Mouse (Mus musculus) lung, postnatal 0 days (tissue): ENCODE results near the gene Ptgir. TPM values are rescaled to one million over a fixed set of nuclear protein-coding genes. Genes with fewer than 3 reads are reported as not detected.

Experiments
- ATAC-seq: fragments of 200-750 bp; cut with Nextera tagmentation; 2 replicates; pipeline ENCODE4 v1.8.0; 2017; ENCODE audit warnings: moderate library complexity
- DNase-seq: peaks from one replicate; pipeline ENCODE4 v3.0.0-alpha.2; 2016; ENCODE audit warnings: low spot score
- H3K27ac ChIP-seq: fragments of 300-500 bp; sonication (generic); 2 replicates; pipeline ENCODE4 v1.5.1; 2014; ENCODE audit warnings: antibody characterized with exemption, mild to moderate bottlenecking, low read length, mixed read lengths
- H3K27me3 ChIP-seq: fragments of 300-500 bp; sonication (generic); replicated peaks from 2 replicates; pipeline ENCODE4 v1.6.1; 2014; ENCODE audit warnings: low read length, mixed read lengths; ENCODE audit not compliant: insufficient read depth
- H3K36me3 ChIP-seq: fragments of 300-500 bp; sonication (generic); 2 replicates; pipeline ENCODE4 v1.6.1; 2014; ENCODE audit warnings: low read length, mixed read lengths; ENCODE audit not compliant: insufficient read depth
- H3K4me1 ChIP-seq: fragments of 300-500 bp; sonication (generic); 2 replicates; pipeline ENCODE4 v1.6.1; 2014; ENCODE audit warnings: antibody characterized with exemption, low read depth, low read length, mixed read lengths; ENCODE audit not compliant: insufficient read depth
- H3K4me2 ChIP-seq: fragments of 300-500 bp; sonication (generic); replicated peaks from 2 replicates; pipeline ENCODE4 v1.6.1; 2014; ENCODE audit warnings: low read depth, mild to moderate bottlenecking, low read length, moderate library complexity, mixed read lengths
- H3K4me3 ChIP-seq: fragments of 300-500 bp; sonication (generic); 2 replicates; pipeline ENCODE4 v1.5.1; 2014; ENCODE audit warnings: low read depth, low read length
- H3K9ac ChIP-seq: fragments of 300-500 bp; sonication (generic); replicated peaks from 2 replicates; pipeline ENCODE4 v1.6.1; 2014; ENCODE audit warnings: low read depth, mild to moderate bottlenecking
- H3K9me3 ChIP-seq: fragments of 300-500 bp; sonication (generic); 2 replicates; pipeline ENCODE4 v1.6.1; 2016; ENCODE audit warnings: low read length, mixed read lengths
- CTCF ChIP-seq: IDR thresholded peaks from 2 replicates; pipeline ENCODE4 v1.5.1; 2016; ENCODE audit warnings: antibody characterized with exemption, mild to moderate bottlenecking
- EP300 ChIP-seq: IDR thresholded peaks from 2 replicates; pipeline ENCODE4 v1.6.1; 2016; ENCODE audit warnings: antibody characterized with exemption, mild to moderate bottlenecking, control low read depth
- WGBS: fragments of 180-500 bp; shearing (Covaris S2); extraction: QIAGEN DNeasy Blood & Tissue Kit; methylation state at CpG from one replicate; pipeline ENCODE4 v1.1.7; 2014; 5-methylcytosine and 5-hydroxymethylcytosine counted together
- polyA plus RNA-seq: library from polyadenylated mRNA; unstranded; fragments of >200 nt; fragmentation: Nextera tagmentation; extraction: Ambion mirVana; gene quantifications from 2 replicates; pipeline ENCODE4 v1.2.1, GENCODE M21; 2015

The Ptgir gene
- 2.0 and 2.4 TPM in 2 replicates for polyA plus RNA-seq

DNA sequence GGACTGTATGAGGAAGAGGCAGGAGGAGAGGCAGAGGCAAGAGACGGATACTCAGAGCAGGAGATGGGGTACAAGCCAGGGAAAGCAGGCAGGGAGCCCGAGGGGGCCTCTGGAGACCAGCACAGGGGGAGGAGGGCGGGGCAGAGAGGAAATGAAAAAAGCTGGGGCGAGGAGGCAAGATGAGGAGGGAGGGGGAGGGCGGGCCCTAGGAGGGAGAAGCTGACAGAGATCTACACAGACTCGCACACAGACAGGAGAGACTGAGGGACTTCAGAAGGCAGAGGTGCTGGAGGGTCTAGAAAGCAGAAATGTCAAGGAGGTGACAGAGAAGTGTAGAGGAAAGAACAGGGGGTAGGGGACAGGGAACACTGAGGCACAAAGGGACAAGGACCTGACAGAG is at the start of gene Ptgir:
TSS of gene Ptgir (plus strand) at position 210 of the 400 bp plus-strand sequence.
- no peak for TF ChIP-seq EP300
- TF ChIP-seq CTCF: no peak
- Histone ChIP-seq H3K9me3 (no peaks in the 10 kb centered on the region), H3K27ac (0 out of 2 replicates have a peak within 1 kb of the TSS, but pooled peaks have one; percentile 43), H3K27me3 (no peaks in the 10 kb centered on the region), H3K9ac (no peak within 1 kb of the TSS), H3K4me3 (no peak within 1 kb of the TSS), H3K4me2 (no peak within 1 kb of the TSS), H3K4me1 (peaks cover 4% of the 10 kb centered on the region), H3K36me3 (no peaks in the 10 kb centered on the region)
- DNase-seq (no peak), ATAC-seq (no peak)
- WGBS: 30% methylated on average over 6 of the region's 6 CpGs

GRCm38 (mm10) chr7:16858336-16858735 is 48.0 kb upstream of the Ptgir start:
- Histone ChIP-seq H3K9me3 (no peaks in the 10 kb centered on the region), H3K27ac (no peak overlapping the region), H3K4me3 (no peak overlapping the region), H3K9ac (no peak overlapping the region), H3K4me2 (no peak overlapping the region), H3K36me3 (peaks cover 37% of the 10 kb centered on the region), H3K27me3 (no peaks in the 10 kb centered on the region), H3K4me1 (no peaks in the 10 kb centered on the region)
- DNase-seq (peak; percentile 39), ATAC-seq (no peak)
- 23% methylated on average over 17 of the region's 17 CpGs for WGBS
- no peak for TF ChIP-seq EP300
- peak; percentile 76 for TF ChIP-seq CTCF

DNA sequence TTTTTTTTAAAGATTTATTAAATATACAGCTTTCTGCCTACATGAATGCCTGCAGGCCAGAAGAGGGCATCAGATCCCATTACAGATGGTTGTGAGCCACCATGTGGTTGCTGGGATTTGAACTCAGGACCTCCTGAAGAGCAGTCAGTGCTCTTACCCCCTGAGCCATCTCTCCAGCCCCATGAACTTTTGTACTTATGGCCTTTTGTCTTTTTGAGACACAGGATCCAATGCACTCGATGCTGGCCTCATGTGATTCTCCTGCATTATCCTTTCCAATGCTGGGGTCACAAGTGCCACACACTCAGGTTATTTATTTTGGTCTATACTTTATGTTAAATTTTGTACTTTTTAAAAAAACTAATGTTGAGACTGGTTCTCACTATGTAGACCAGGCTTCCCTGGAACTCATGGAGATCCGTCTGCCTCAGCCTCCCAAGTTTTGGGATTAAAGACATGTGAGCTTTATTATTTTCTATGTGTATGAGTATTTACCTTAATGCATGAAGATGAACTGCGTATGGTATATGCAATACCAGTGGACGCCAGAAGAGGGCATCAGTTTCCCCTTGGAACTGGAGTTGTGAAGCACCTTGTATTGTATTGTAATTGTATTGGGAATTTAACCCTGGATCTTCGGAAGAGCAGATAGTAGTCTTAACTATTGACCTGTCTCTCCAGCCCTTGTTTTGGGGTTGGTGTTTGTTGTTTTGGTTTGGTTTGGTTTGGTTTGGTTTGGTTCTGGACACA is 46.2 kb upstream of the Ptgir start:
- Histone ChIP-seq H3K9me3 (no peaks in the 10 kb centered on the region), H3K4me2 (no peak overlapping the region), H3K36me3 (peaks cover 33% of the 10 kb centered on the region), H3K4me3 (no peak overlapping the region), H3K9ac (no peak overlapping the region), H3K4me1 (no peaks in the 10 kb centered on the region), H3K27ac (no peak overlapping the region), H3K27me3 (no peaks in the 10 kb centered on the region)
- DNase-seq (peak; percentile 42), ATAC-seq (no peak)
- TF ChIP-seq EP300: no peak
- TF ChIP-seq CTCF: peak; percentile 83
- WGBS: 30% methylated on average over 5 of the region's 5 CpGs

DNA sequence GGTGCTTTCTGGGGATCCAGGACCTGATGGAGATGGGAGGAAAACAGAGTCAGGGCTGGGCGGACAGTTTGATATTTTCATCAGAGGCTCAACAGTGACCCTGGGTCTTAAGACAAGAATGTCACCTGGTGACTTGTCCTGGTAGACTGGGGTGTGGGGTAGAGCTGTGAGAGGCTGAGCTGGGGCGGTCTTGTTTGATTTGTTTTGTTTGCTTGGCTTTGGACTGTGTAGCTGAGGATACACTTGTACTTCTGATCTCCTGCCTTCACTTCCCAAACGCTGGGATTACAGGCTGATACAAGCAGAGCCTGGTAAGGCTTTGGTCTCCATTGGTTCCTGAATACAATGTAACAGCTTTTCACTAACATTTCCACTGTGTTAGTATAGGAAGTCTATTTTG is 38.8 kb upstream of the Ptgir start:
- WGBS: 49% methylated on average over 3 of the region's 3 CpGs
- no peaks in the 10 kb centered on the region for H3K27me3 ChIP-seq
- H3K36me3 ChIP-seq: 0 out of 2 replicates have a peak, but pooled peaks cover 11% of the 10 kb centered on the region
- no peaks in the 10 kb centered on the region for H3K4me1 ChIP-seq
- peak overlapping the region; percentile 27; the same call in 1 of the 2 replicates for H3K27ac ChIP-seq
- ATAC-seq (peak; percentile 36; the same call in 1 of the 2 replicates), DNase-seq (peak; percentile 11)
- no peaks in the 10 kb centered on the region for H3K9me3 ChIP-seq
- H3K4me2 ChIP-seq: no peak overlapping the region
- H3K4me3 ChIP-seq: no peak overlapping the region
- no peak overlapping the region for H3K9ac ChIP-seq
- no peak for TF ChIP-seq EP300

- Histone ChIP-seq H3K9ac (no peak overlapping the region), H3K4me1 (no peaks in the 10 kb centered on the region), H3K4me3 (no peak overlapping the region), H3K36me3 (0 out of 2 replicates have a peak, but pooled peaks cover 8% of the 10 kb centered on the region), H3K9me3 (no peaks in the 10 kb centered on the region), H3K27me3 (no peaks in the 10 kb centered on the region), H3K4me2 (no peak overlapping the region), H3K27ac (no peak overlapping the region)
- WGBS: 49% methylated on average over 16 of the region's 16 CpGs
- TF ChIP-seq CTCF (no peak), EP300 (no peak)
- peak; percentile 36 for DNase-seq
- ATAC-seq: peak; percentile 47; the same call in 1 of the 2 replicates
These were observed 36.8 kb upstream of the Ptgir start for GRCm38 (mm10) chr7:16869497-16869896.

GRCm38 (mm10) chr7:16871600-16871999 is 34.7 kb upstream of the Ptgir start:
- no peak for DNase-seq
- no peak for TF ChIP-seq CTCF
- no peak for TF ChIP-seq EP300
- 88% methylated on average over 10 of the region's 10 CpGs for WGBS

More at GRCm38 (mm10) chr7:16871600-16871999, 34.7 kb upstream of the Ptgir start:
- H3K4me1 ChIP-seq: no peaks in the 10 kb centered on the region
- no peak for ATAC-seq
- H3K9ac ChIP-seq: no peak overlapping the region
- no peak overlapping the region for H3K4me3 ChIP-seq
- 0 out of 2 replicates have a peak, but pooled peaks cover 6% of the 10 kb centered on the region for H3K27me3 ChIP-seq
- H3K36me3 ChIP-seq: 0 out of 2 replicates have a peak, but pooled peaks cover 5% of the 10 kb centered on the region
- no peak overlapping the region for H3K4me2 ChIP-seq
- no peak overlapping the region for H3K27ac ChIP-seq
- no peaks in the 10 kb centered on the region for H3K9me3 ChIP-seq
